Mouse (Mus musculus) naive thymus-derived CD4-positive, alpha-beta T cell, adult 5 months (primary cell): Measurements from ENCODE around the gene Zfp963. TPM values are rescaled to one million over a fixed set of nuclear protein-coding genes. Genes with fewer than 3 reads are reported as not detected.

ENCODE experiments used
- polyA plus RNA-seq: library from polyadenylated mRNA; unstranded; fragments of 100-300 nt; shearing (Covaris generic); gene quantifications from one replicate; pipeline ENCODE4 v1.2.1, GENCODE M21; 2017

The Zfp963 gene
- 7.9 TPM for polyA plus RNA-seq

GRCm38 (mm10) chr8:69749544-69750454, at the start of gene Zfp963:
Gene Zfp963 (minus strand): TSS chr8:69749970.

GRCm38 (mm10) chr8:69790773-69791367, 41.1 kb upstream of the Zfp963 start, which contains the start of the genes Atp13a1 and Zfp866:
Gene Atp13a1 (plus strand): TSS chr8:69791163.
Gene Zfp866 (minus strand): TSS chr8:69791178.

GRCm38 (mm10) chr8:69774503-69775148, 24.9 kb upstream of the Zfp963 start, which contains the start of gene Gm20422:
Gene Gm20422 (minus strand): TSS chr8:69774886.

GRCm38 (mm10) chr8:69710624-69711023, 39.1 kb downstream of the Zfp963 start, which contains the start of gene Zfp869:
Gene Zfp869 (minus strand): TSS chr8:69710724.

Other genes with a start within 250 kb of the Zfp963 start
- gene Gm7697, start 227.0 kb downstream of the Zfp963 start, polyA plus RNA-seq = not detected
- gene Zfp868, start 124.4 kb downstream of the Zfp963 start, polyA plus RNA-seq = 47.5 TPM
- 0.16 TPM for gene Zfp964, start 95.5 kb downstream of the Zfp963 start, polyA plus RNA-seq
- gene Zfp869, start 39.2 kb downstream of the Zfp963 start, polyA plus RNA-seq = 104 TPM
- gene Gm20422, start 24.9 kb upstream of the Zfp963 start, polyA plus RNA-seq = 1.2 TPM
- gene Atp13a1, start 41.2 kb upstream of the Zfp963 start, polyA plus RNA-seq = 109 TPM
- gene Zfp866, start 41.2 kb upstream of the Zfp963 start, polyA plus RNA-seq = 30.1 TPM
- gene Gmip, start 58.7 kb upstream of the Zfp963 start, polyA plus RNA-seq = 168 TPM
- gene Lpar2, start 72.5 kb upstream of the Zfp963 start, polyA plus RNA-seq = 0.06 TPM
- 7.5 TPM for gene Pbx4, start 82.5 kb upstream of the Zfp963 start, polyA plus RNA-seq
- not detected for gene Cilp2, start 137.7 kb upstream of the Zfp963 start, polyA plus RNA-seq
- gene Tssk6, start 152.2 kb upstream of the Zfp963 start, polyA plus RNA-seq = 1.3 TPM
- gene Ndufa13, start 152.6 kb upstream of the Zfp963 start, polyA plus RNA-seq = 80.1 TPM
- 1.7 TPM for gene Yjefn3, start 152.7 kb upstream of the Zfp963 start, polyA plus RNA-seq
- gene Gatad2a, start 246.4 kb upstream of the Zfp963 start, polyA plus RNA-seq = 116 TPM